Mouse (Mus musculus) myocyte (in vitro differentiated cells): Measurements from ENCODE around the gene Anxa4.

Experiments
- CEBPB ChIP-seq: IDR thresholded peaks from 2 replicates; pipeline ENCODE4 v1.6.1; 2011; ENCODE audit warnings: mild to moderate bottlenecking, moderate library complexity; ENCODE audit not compliant: poor library complexity, insufficient read depth, severe bottlenecking
- MAX ChIP-seq: IDR thresholded peaks from one replicate; pipeline ENCODE4 v1.6.1; 2011; ENCODE audit warnings: low read depth, mild to moderate bottlenecking, control low read depth
- POLR2A ChIP-seq: IDR thresholded peaks from one replicate; pipeline ENCODE4 v1.6.1; 2011; ENCODE audit warnings: low read depth, mild to moderate bottlenecking, control low read depth, moderate library complexity; ENCODE audit not compliant: insufficient read length
- TCF12 ChIP-seq: IDR thresholded peaks from one replicate; pipeline ENCODE4 v1.6.1; 2011; ENCODE audit warnings: mild to moderate bottlenecking, control low read depth; ENCODE audit not compliant: poor library complexity, insufficient read depth, severe bottlenecking
- TCF3 ChIP-seq: IDR thresholded peaks from one replicate; pipeline ENCODE4 v1.6.1; 2011; ENCODE audit warnings: low read depth, control low read depth; ENCODE audit not compliant: insufficient read length
- USF1 ChIP-seq: IDR thresholded peaks from one replicate; pipeline ENCODE4 v1.6.1; 2011; ENCODE audit warnings: low read depth, mild to moderate bottlenecking, control low read depth, moderate library complexity

DNA sequence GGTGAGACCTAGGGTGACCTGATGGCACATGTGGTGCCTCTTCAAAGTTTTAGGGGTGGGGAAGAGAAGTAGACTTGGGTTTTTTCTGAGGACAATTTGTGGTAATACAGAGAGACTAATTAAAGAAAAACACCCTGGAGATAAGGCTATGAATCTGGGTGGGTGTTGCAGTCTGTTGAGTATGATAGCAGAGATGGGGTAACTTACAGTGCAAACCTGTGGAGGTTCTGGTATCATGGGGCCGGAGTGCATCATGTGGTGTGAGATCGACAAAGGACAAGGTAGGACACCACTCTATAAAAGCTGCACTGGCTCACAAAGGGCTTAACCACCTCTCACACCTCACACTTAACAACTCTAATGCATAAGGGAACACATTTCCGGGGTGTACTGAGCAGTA is 103.7 kb downstream of the Anxa4 start:
- TF ChIP-seq POLR2A (no peak), TCF3 (no peak), MAX (no peak), TCF12 (no peak), USF1 (no peak), CEBPB (no peak)
